Mouse (Mus musculus): ENCODE results near the gene Rapgef2. TPM values are rescaled to one million over a fixed set of nuclear protein-coding genes. Genes with fewer than 3 reads are reported as not detected.

Gene Rapgef2
- polyA plus RNA-seq, 1 experiment from 2014 or later, result 4.4 TPM

GRCm38 (mm10) chr3:79273350-79273749, 13.0 kb downstream of the Rapgef2 start:
- no peak overlapping the region for H3K9ac ChIP-seq
- ATAC-seq, result no peak
- no peaks in the 10 kb centered on the region for H3K27me3 ChIP-seq (replicated peaks)
- H3K4me3 ChIP-seq (replicated peaks), result no peak overlapping the region
- no peaks in the 10 kb centered on the region for H3K36me3 ChIP-seq
- 0 out of 2 replicates have a peak, but pooled peaks cover 2% of the 10 kb centered on the region for H3K4me1 ChIP-seq (replicated peaks)
- WGBS, result 33% methylated on average over 1 of the region's 1 CpGs
- H3K4me2 ChIP-seq (replicated peaks), result no peak overlapping the region
- no peaks in the 10 kb centered on the region for H3K9me3 ChIP-seq
- no peak overlapping the region for H3K27ac ChIP-seq

GRCm38 (mm10) chr3:79272939-79273338, 13.4 kb downstream of the Rapgef2 start:
- no peak for ATAC-seq
- Histone ChIP-seq H3K4me3 (replicated peaks) (no peak overlapping the region), H3K9ac (no peak overlapping the region), H3K27ac (no peak overlapping the region), H3K27me3 (replicated peaks) (no peaks in the 10 kb centered on the region), H3K36me3 (no peaks in the 10 kb centered on the region), H3K9me3 (no peaks in the 10 kb centered on the region), H3K4me1 (replicated peaks) (0 out of 2 replicates have a peak, but pooled peaks cover 2% of the 10 kb centered on the region), H3K4me2 (replicated peaks) (no peak overlapping the region)
- 74% methylated on average over 4 of the region's 4 CpGs for WGBS

DNA sequence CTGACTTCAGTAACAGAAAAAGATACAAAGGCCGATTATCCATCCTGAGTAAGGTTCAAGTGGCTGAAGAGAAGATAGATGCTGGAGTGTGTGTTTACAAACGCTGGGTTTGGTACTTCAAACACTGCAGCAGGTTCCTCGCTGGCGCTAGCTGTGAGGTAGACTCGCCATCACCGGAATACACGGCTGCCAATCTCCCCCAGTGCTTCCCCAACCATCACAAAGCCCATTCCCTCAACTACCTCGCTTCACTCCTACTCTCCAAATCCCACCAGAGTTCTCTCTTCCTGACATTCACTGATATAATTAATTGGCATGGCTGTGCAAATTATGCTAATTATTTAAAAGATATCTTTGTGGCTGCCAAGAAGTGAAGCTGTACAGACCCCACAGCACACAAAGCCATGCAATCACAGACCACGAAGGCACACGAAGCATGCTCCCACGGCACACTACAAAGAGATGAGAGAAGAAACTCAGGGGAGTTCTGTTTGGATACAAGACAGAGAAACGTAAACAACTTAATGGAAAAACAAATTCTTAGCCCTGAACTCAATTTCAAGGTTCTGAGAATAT, 15.2 kb downstream of the Rapgef2 start:
- WGBS, result 44% methylated on average over 12 of the region's 12 CpGs
- Histone ChIP-seq H3K9me3 (no peaks in the 10 kb centered on the region), H3K4me3 (replicated peaks) (no peak overlapping the region), H3K4me2 (replicated peaks) (no peak overlapping the region), H3K27ac (no peak overlapping the region), H3K36me3 (no peaks in the 10 kb centered on the region), H3K9ac (no peak overlapping the region), H3K27me3 (replicated peaks) (no peaks in the 10 kb centered on the region), H3K4me1 (replicated peaks) (0 out of 2 replicates have a peak, but pooled peaks cover 2% of the 10 kb centered on the region)
- ATAC-seq, result no peak

GRCm38 (mm10) chr3:79269872-79270271, 16.4 kb downstream of the Rapgef2 start:
- no peaks in the 10 kb centered on the region for H3K9me3 ChIP-seq
- H3K4me3 ChIP-seq (replicated peaks), result no peak overlapping the region
- no peak overlapping the region for H3K9ac ChIP-seq
- no peak overlapping the region for H3K4me2 ChIP-seq (replicated peaks)
- H3K27me3 ChIP-seq (replicated peaks), result no peaks in the 10 kb centered on the region
- ATAC-seq, result no peak
- no peaks in the 10 kb centered on the region for H3K36me3 ChIP-seq
- H3K4me1 ChIP-seq (replicated peaks), result no peaks in the 10 kb centered on the region
- WGBS, result 93% methylated on average over 8 of the region's 8 CpGs
- H3K27ac ChIP-seq, result no peak overlapping the region

DNA sequence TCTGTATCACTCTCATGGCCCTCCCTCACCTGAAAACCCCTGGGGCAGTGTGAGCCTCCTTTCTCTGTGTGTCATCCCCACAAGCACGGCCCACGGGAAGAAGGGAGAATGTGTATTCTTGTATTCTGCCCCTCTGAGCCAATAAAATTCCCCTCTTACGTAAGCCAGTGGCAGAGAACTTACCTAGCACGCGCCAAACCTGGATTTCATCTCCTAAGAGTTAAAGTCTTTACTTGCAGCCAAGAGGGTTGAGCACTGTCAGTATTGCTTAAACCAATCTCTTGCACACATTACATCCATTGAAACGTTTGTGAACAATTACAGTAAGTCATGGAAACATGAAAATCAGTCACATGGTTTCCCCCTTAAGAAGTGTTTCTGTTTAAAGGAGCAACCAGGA, 19.3 kb downstream of the Rapgef2 start:
- Histone ChIP-seq H3K36me3 (no peaks in the 10 kb centered on the region), H3K4me1 (replicated peaks) (no peaks in the 10 kb centered on the region), H3K27ac (no peak overlapping the region), H3K4me2 (replicated peaks) (no peak overlapping the region), H3K9ac (no peak overlapping the region), H3K4me3 (replicated peaks) (no peak overlapping the region), H3K9me3 (no peaks in the 10 kb centered on the region), H3K27me3 (replicated peaks) (no peaks in the 10 kb centered on the region)
- 74% methylated on average over 6 of the region's 6 CpGs for WGBS
- ATAC-seq, result no peak

DNA sequence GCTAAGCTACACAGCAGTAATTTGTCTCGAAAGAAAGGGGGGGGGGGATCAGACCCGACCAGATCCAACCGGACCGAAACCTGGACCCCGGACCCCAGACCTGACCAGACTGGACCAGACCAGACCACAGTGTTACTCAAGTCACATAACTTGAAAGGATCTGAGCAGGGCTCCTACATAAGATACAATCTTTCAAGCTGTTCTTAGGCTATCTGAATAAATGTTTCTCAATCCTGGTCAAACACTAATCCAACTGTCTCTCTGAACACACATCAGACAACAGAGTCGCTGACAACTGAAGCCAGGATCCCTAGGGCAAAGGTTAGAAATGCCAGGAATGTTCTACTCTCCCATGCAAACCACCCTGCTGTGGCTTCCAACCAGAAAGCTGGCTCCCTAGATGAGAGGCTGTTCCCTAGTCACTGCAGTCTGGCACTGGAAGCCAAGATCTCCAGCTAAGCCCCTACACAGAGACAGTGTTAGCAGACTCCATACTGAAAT, 24.5 kb downstream of the Rapgef2 start:
- Histone ChIP-seq H3K4me1 (replicated peaks) (no peaks in the 10 kb centered on the region), H3K9me3 (no peaks in the 10 kb centered on the region), H3K27me3 (replicated peaks) (no peaks in the 10 kb centered on the region), H3K27ac (no peak overlapping the region), H3K4me3 (replicated peaks) (no peak overlapping the region), H3K9ac (no peak overlapping the region), H3K4me2 (replicated peaks) (no peak overlapping the region), H3K36me3 (no peaks in the 10 kb centered on the region)
- 62% methylated on average over 6 of the region's 6 CpGs for WGBS
- ATAC-seq, result peak; percentile 45; the same call in 1 of the 2 replicates

DNA sequence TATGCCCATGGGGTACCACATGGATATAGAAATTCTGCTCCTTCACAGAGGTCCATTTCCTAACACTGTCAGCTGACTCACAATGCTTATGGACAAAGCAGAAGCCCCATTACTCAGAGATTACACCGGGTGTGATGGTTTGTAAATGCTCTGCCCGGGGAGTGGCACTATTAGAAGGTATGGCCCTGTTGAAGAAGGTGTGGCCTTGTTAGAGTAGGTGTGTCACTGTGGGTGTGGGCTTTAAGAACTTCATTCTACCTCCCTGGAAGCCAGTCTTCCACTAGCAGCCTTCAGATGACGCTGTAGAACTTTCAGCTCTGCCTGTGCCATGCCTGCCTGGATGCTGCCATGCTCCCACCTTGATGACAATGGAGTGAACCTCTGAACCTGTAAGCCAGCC, 32.3 kb downstream of the Rapgef2 start:
- no peak overlapping the region for H3K27ac ChIP-seq
- no peak overlapping the region for H3K4me3 ChIP-seq (replicated peaks)
- no peaks in the 10 kb centered on the region for H3K27me3 ChIP-seq (replicated peaks)
- no peaks in the 10 kb centered on the region for H3K9me3 ChIP-seq
- H3K4me1 ChIP-seq (replicated peaks), result no peaks in the 10 kb centered on the region
- WGBS, result 72% methylated on average over 3 of the region's 3 CpGs
- peak; percentile 60; the same call in 1 of the 2 replicates for ATAC-seq
- no peak overlapping the region for H3K9ac ChIP-seq
- H3K4me2 ChIP-seq (replicated peaks), result no peak overlapping the region
- H3K36me3 ChIP-seq, result no peaks in the 10 kb centered on the region

- Histone ChIP-seq H3K27ac (no peak overlapping the region), H3K27me3 (replicated peaks) (no peaks in the 10 kb centered on the region), H3K4me1 (replicated peaks) (no peaks in the 10 kb centered on the region), H3K36me3 (no peaks in the 10 kb centered on the region), H3K4me3 (replicated peaks) (no peak overlapping the region), H3K9ac (no peak overlapping the region), H3K4me2 (replicated peaks) (no peak overlapping the region), H3K9me3 (no peaks in the 10 kb centered on the region)
- WGBS, result 76% methylated on average over 9 of the region's 9 CpGs
- ATAC-seq, result no peak
These were observed 32.9 kb downstream of the Rapgef2 start for GRCm38 (mm10) chr3:79253416-79253815.

DNA sequence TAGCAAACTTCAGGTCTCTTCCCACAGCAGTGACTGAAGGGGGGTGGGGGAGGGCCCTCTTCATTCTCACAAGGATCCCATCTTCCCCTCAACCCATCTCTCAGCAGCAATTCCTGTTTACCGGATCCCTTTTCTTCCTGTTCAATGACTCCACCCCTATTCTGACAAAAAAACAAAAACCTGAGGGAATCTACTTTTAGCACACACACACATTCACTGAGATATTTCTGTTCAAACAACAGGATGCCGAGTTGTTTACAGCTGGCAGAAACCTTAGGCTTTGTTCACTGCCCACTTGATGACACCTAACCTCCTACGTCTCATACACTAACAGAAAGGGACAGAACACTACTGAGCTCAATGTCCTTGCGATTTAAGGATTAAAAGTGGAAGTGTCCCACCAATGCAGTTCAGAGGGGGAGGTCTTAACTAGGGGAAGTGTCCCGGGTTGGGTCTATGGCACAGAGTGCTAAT, 33.4 kb downstream of the Rapgef2 start:
- no peak for ATAC-seq
- H3K4me1 ChIP-seq (replicated peaks), result no peaks in the 10 kb centered on the region
- H3K27ac ChIP-seq, result 0 out of 2 replicates have a peak overlapping the region, but pooled peaks have one; percentile 27
- H3K4me2 ChIP-seq (replicated peaks), result no peak overlapping the region
- H3K36me3 ChIP-seq, result no peaks in the 10 kb centered on the region
- no peaks in the 10 kb centered on the region for H3K27me3 ChIP-seq (replicated peaks)
- no peak overlapping the region for H3K9ac ChIP-seq
- H3K4me3 ChIP-seq (replicated peaks), result no peak overlapping the region
- 52% methylated on average over 5 of the region's 5 CpGs for WGBS
- no peaks in the 10 kb centered on the region for H3K9me3 ChIP-seq

DNA sequence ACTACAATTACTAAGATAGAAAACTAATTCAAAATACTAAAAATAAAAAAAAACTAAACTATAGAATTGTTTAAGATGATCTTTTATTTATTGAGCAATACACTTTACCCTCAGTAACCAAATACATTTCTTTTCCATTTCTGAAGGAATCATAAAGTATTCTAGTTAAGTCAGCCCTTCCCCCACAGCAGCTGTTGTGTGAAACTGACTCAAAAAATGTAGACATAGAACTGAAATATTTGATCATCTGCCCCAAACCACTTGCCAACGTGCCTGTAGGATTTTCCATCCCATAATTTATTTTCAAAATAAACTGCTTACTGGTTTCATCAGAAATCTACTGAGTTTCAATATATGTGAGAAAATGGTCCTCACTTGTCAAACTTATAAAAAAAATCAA, 36.4 kb downstream of the Rapgef2 start:
- no peak overlapping the region for H3K4me2 ChIP-seq (replicated peaks)
- H3K4me1 ChIP-seq (replicated peaks), result no peaks in the 10 kb centered on the region
- H3K9me3 ChIP-seq, result no peaks in the 10 kb centered on the region
- H3K4me3 ChIP-seq (replicated peaks), result no peak overlapping the region
- no peak for ATAC-seq
- H3K9ac ChIP-seq, result no peak overlapping the region
- H3K36me3 ChIP-seq, result no peaks in the 10 kb centered on the region
- WGBS, result 63% methylated on average over 1 of the region's 1 CpGs
- H3K27ac ChIP-seq, result no peak overlapping the region
- no peaks in the 10 kb centered on the region for H3K27me3 ChIP-seq (replicated peaks)

GRCm38 (mm10) chr3:79248659-79249235, 37.6 kb downstream of the Rapgef2 start:
- 79% methylated on average over 5 of the region's 5 CpGs for WGBS
- no peak overlapping the region for H3K9ac ChIP-seq
- H3K9me3 ChIP-seq, result no peaks in the 10 kb centered on the region
- H3K4me2 ChIP-seq (replicated peaks), result no peak overlapping the region
- H3K36me3 ChIP-seq, result no peaks in the 10 kb centered on the region
- no peaks in the 10 kb centered on the region for H3K27me3 ChIP-seq (replicated peaks)
- H3K4me1 ChIP-seq (replicated peaks), result no peaks in the 10 kb centered on the region
- no peak overlapping the region for H3K4me3 ChIP-seq (replicated peaks)
- ATAC-seq, result no peak
- H3K27ac ChIP-seq, result no peak overlapping the region

GRCm38 (mm10) chr3:79248208-79248607, 38.1 kb downstream of the Rapgef2 start:
- Histone ChIP-seq H3K9ac (no peak overlapping the region), H3K9me3 (no peaks in the 10 kb centered on the region), H3K27ac (no peak overlapping the region), H3K27me3 (replicated peaks) (no peaks in the 10 kb centered on the region), H3K4me3 (replicated peaks) (no peak overlapping the region), H3K4me1 (replicated peaks) (no peaks in the 10 kb centered on the region), H3K4me2 (replicated peaks) (no peak overlapping the region), H3K36me3 (no peaks in the 10 kb centered on the region)
- 0 out of 2 replicates have a peak, but pooled peaks have one; percentile 23 for ATAC-seq
- 73% methylated on average over 11 of the region's 11 CpGs for WGBS

GRCm38 (mm10) chr3:79244347-79244746, 42.0 kb downstream of the Rapgef2 start:
- H3K4me1 ChIP-seq (replicated peaks), result no peaks in the 10 kb centered on the region
- no peaks in the 10 kb centered on the region for H3K9me3 ChIP-seq
- no peak overlapping the region for H3K4me3 ChIP-seq (replicated peaks)
- 73% methylated on average over 9 of the region's 9 CpGs for WGBS
- H3K9ac ChIP-seq, result no peak overlapping the region
- H3K27me3 ChIP-seq (replicated peaks), result no peaks in the 10 kb centered on the region
- no peak overlapping the region for H3K4me2 ChIP-seq (replicated peaks)
- no peak for ATAC-seq
- H3K36me3 ChIP-seq, result no peaks in the 10 kb centered on the region
- H3K27ac ChIP-seq, result no peak overlapping the region

All from intestine, embryonic 15.5 days (tissue).